Mouse (Mus musculus) neural tube, embryonic 12.5 days (tissue): ENCODE measurements around the gene Tsc2. TPM values are rescaled to one million over a fixed set of nuclear protein-coding genes. Genes with fewer than 3 reads are reported as not detected.
"Not testable (repeated sequence)": the region's sequence is repeated elsewhere in the genome, so short reads cannot be mapped to it uniquely, and the experiment has no call there.

Experiments
- ATAC-seq: fragments of 200-750 bp; cut with Nextera tagmentation; 2 replicates; pipeline ENCODE4 v1.8.0; 2017; ENCODE audit warnings: low read depth, mild to moderate bottlenecking, moderate TSS enrichment, moderate library complexity; ENCODE audit not compliant: low FRiP score
- H3K27ac ChIP-seq: fragments of 300-500 bp; sonication (generic); 2 replicates; pipeline ENCODE4 v1.5.1; 2016
- H3K27me3 ChIP-seq: fragments of 300-500 bp; sonication (generic); replicated peaks from 2 replicates; pipeline ENCODE4 v1.6.1; 2016; ENCODE audit warnings: mild to moderate bottlenecking
- H3K36me3 ChIP-seq: fragments of 300-500 bp; sonication (generic); 2 replicates; pipeline ENCODE4 v1.6.1; 2016; ENCODE audit warnings: mild to moderate bottlenecking
- H3K4me1 ChIP-seq: fragments of 300-500 bp; sonication (generic); 2 replicates; pipeline ENCODE4 v1.6.1; 2016
- H3K4me2 ChIP-seq: fragments of 300-500 bp; sonication (generic); replicated peaks from 2 replicates; pipeline ENCODE4 v1.6.1; 2016; ENCODE audit warnings: mild to moderate bottlenecking
- H3K4me3 ChIP-seq: fragments of 300-500 bp; sonication (generic); 2 replicates; pipeline ENCODE4 v1.5.1; 2016
- H3K9ac ChIP-seq: fragments of 300-500 bp; sonication (generic); 2 replicates; pipeline ENCODE4 v1.6.1; 2016; ENCODE audit warnings: mild to moderate bottlenecking
- H3K9me3 ChIP-seq: fragments of 300-500 bp; sonication (generic); 2 replicates; pipeline ENCODE4 v1.6.1; 2016; ENCODE audit warnings: mild to moderate bottlenecking
- WGBS: fragments of 180-500 bp; shearing (Covaris S2); methylation state at CpG from one replicate; pipeline ENCODE4 v1.1.7; 2016; 5-methylcytosine and 5-hydroxymethylcytosine counted together
- polyA plus RNA-seq: library from polyadenylated mRNA; unstranded; fragments of >200 nt; fragmentation: Nextera tagmentation; extraction: Ambion mirVana; gene quantifications from 2 replicates; pipeline ENCODE4 v1.2.1, GENCODE M21; 2016

Tsc2 gene
- polyA plus RNA-seq: 66.5 and 75.0 TPM in 2 replicates

- ATAC-seq: peak; percentile 91
- WGBS: 1% methylated on average over 51 of the region's 51 CpGs
- Histone ChIP-seq H3K27ac (no peak within 1 kb of the TSS), H3K4me3 (peak within 1 kb of the TSS; percentile 72), H3K4me2 (peak within 1 kb of the TSS; percentile 81), H3K36me3 (peaks cover 23% of the 10 kb centered on the region), H3K27me3 (no peaks in the 10 kb centered on the region), H3K9me3 (no peaks in the 10 kb centered on the region), H3K9ac (peak within 1 kb of the TSS; percentile 72), H3K4me1 (peaks cover 15% of the 10 kb centered on the region)
Observed at GRCm38 (mm10) chr17:24632167-24632812, at the start of gene Tsc2, which contains the start of gene Nthl1. TSS of gene Tsc2 (minus strand) at chr17:24632630. TSS of gene Nthl1 (plus strand) at chr17:24632680.

GRCm38 (mm10) chr17:24677500-24678080, 45.2 kb upstream of the Tsc2 start:
- Histone ChIP-seq H3K4me3 (no peak overlapping the region), H3K27me3 (no peaks in the 10 kb centered on the region), H3K9me3 (no peaks in the 10 kb centered on the region), H3K4me2 (no peak overlapping the region), H3K4me1 (no peaks in the 10 kb centered on the region), H3K36me3 (peaks cover 56% of the 10 kb centered on the region), H3K9ac (no peak overlapping the region), H3K27ac (no peak overlapping the region)
- ATAC-seq: no peak
- WGBS: 90% methylated on average over 24 of the region's 24 CpGs

- peaks cover 5% of the 10 kb centered on the region for H3K4me1 ChIP-seq
- H3K9me3 ChIP-seq: no peaks in the 10 kb centered on the region
- H3K27ac ChIP-seq: no peak overlapping the region
- 94% methylated on average over 5 of the region's 5 CpGs for WGBS
- no peaks in the 10 kb centered on the region for H3K27me3 ChIP-seq
- H3K4me2 ChIP-seq: no peak overlapping the region
- ATAC-seq: no peak
- peaks cover 52% of the 10 kb centered on the region for H3K36me3 ChIP-seq
- no peak overlapping the region for H3K4me3 ChIP-seq
- no peak overlapping the region for H3K9ac ChIP-seq
Observed at GRCm38 (mm10) chr17:24676877-24677276, 44.4 kb upstream of the Tsc2 start.

- H3K9me3 ChIP-seq: no peaks in the 10 kb centered on the region
- no peak overlapping the region for H3K4me3 ChIP-seq
- H3K4me2 ChIP-seq: no peak overlapping the region
- H3K4me1 ChIP-seq: peaks cover 11% of the 10 kb centered on the region
- H3K27ac ChIP-seq: no peak overlapping the region
- ATAC-seq: no peak
- H3K36me3 ChIP-seq: peaks cover 45% of the 10 kb centered on the region
- WGBS: 59% methylated on average over 2 of the region's 2 CpGs
- no peaks in the 10 kb centered on the region for H3K27me3 ChIP-seq
- no peak overlapping the region for H3K9ac ChIP-seq
Observed at GRCm38 (mm10) chr17:24676187-24676586, 43.8 kb upstream of the Tsc2 start.

GRCm38 (mm10) chr17:24674277-24674676, 41.8 kb upstream of the Tsc2 start:
- H3K4me3 ChIP-seq: no peak overlapping the region
- peaks cover 26% of the 10 kb centered on the region for H3K36me3 ChIP-seq
- no peak for ATAC-seq
- peaks cover 23% of the 10 kb centered on the region for H3K4me1 ChIP-seq
- H3K27ac ChIP-seq: no peak overlapping the region
- 90% methylated on average over 7 of the region's 7 CpGs for WGBS
- H3K9me3 ChIP-seq: no peaks in the 10 kb centered on the region
- H3K9ac ChIP-seq: 0 out of 2 replicates have a peak overlapping the region, but pooled peaks have one; percentile 13
- H3K4me2 ChIP-seq: no peak overlapping the region
- no peaks in the 10 kb centered on the region for H3K27me3 ChIP-seq

- ATAC-seq: no peak
- no peak overlapping the region for H3K4me3 ChIP-seq
- H3K36me3 ChIP-seq: peaks cover 5% of the 10 kb centered on the region
- no peak overlapping the region for H3K9ac ChIP-seq
- peaks cover 27% of the 10 kb centered on the region for H3K4me1 ChIP-seq
- WGBS: 33% methylated on average over 5 of the region's 5 CpGs
- no peaks in the 10 kb centered on the region for H3K9me3 ChIP-seq
- H3K27me3 ChIP-seq: no peaks in the 10 kb centered on the region
- H3K27ac ChIP-seq: no peak overlapping the region
- H3K4me2 ChIP-seq: peak overlapping the region; percentile 12
Observed at GRCm38 (mm10) chr17:24672141-24672540, 39.7 kb upstream of the Tsc2 start.

GRCm38 (mm10) chr17:24671346-24671745, 38.9 kb upstream of the Tsc2 start:
- no peak overlapping the region for H3K4me3 ChIP-seq

GRCm38 (mm10) chr17:24670246-24670844, 37.9 kb upstream of the Tsc2 start:
- WGBS: 15% methylated on average over 8 of the region's 8 CpGs
- Histone ChIP-seq H3K9ac (peak overlapping the region; percentile 97), H3K4me2 (peak overlapping the region; percentile 81), H3K27ac (peak overlapping the region; percentile 59; the same call in 1 of the 2 replicates), H3K36me3 (no peaks in the 10 kb centered on the region), H3K4me3 (peak overlapping the region; percentile 99), H3K9me3 (no peaks in the 10 kb centered on the region), H3K27me3 (no peaks in the 10 kb centered on the region), H3K4me1 (peaks cover 27% of the 10 kb centered on the region)
- 0 out of 2 replicates have a peak, but pooled peaks have one; percentile 5 for ATAC-seq

More at GRCm38 (mm10) chr17:24671346-24671745, 38.9 kb upstream of the Tsc2 start:
- no peak for ATAC-seq
- Histone ChIP-seq H3K27me3 (no peaks in the 10 kb centered on the region), H3K9ac (peak overlapping the region; percentile 97), H3K36me3 (no peaks in the 10 kb centered on the region), H3K4me1 (peaks cover 27% of the 10 kb centered on the region), H3K9me3 (no peaks in the 10 kb centered on the region), H3K4me2 (peak overlapping the region; percentile 81), H3K27ac (no peak overlapping the region)
- 77% methylated on average over 5 of the region's 5 CpGs for WGBS

- no peaks in the 10 kb centered on the region for H3K9me3 ChIP-seq
- peak; percentile 98 for ATAC-seq
- 1% methylated on average over 66 of the region's 80 CpGs for WGBS
- peaks cover 27% of the 10 kb centered on the region for H3K4me1 ChIP-seq
- H3K4me2 ChIP-seq: peak within 1 kb of the TSS; percentile 81
- H3K9ac ChIP-seq: peak within 1 kb of the TSS; percentile 97
- H3K36me3 ChIP-seq: no peaks in the 10 kb centered on the region
- peak within 1 kb of the TSS; percentile 99 for H3K4me3 ChIP-seq
- no peaks in the 10 kb centered on the region for H3K27me3 ChIP-seq
- peak within 1 kb of the TSS; percentile 59 for H3K27ac ChIP-seq
Observed at GRCm38 (mm10) chr17:24669545-24670245, 37.3 kb upstream of the Tsc2 start, which contains the start of gene Zfp598. TSS of gene Zfp598 (plus strand) at chr17:24669687.

GRCm38 (mm10) chr17:24669214-24669544, 36.7 kb upstream of the Tsc2 start:
- ATAC-seq: peak; percentile 41
- Histone ChIP-seq H3K27ac (0 out of 2 replicates have a peak overlapping the region, but pooled peaks have one; percentile 59), H3K4me3 (peak overlapping the region; percentile 99), H3K4me1 (peaks cover 27% of the 10 kb centered on the region), H3K9ac (peak overlapping the region; percentile 97; the same call in 1 of the 2 replicates), H3K4me2 (peak overlapping the region; percentile 81)
- H3K9me3 ChIP-seq, H3K27me3 ChIP-seq, H3K36me3 ChIP-seq: not testable (repeated sequence)
- WGBS: 13% methylated on average over 15 of the region's 15 CpGs

- Histone ChIP-seq H3K36me3 (no peaks in the 10 kb centered on the region), H3K4me3 (no peak overlapping the region), H3K4me1 (peaks cover 27% of the 10 kb centered on the region), H3K27ac (no peak overlapping the region), H3K9ac (no peak overlapping the region), H3K4me2 (no peak overlapping the region), H3K9me3 (no peaks in the 10 kb centered on the region), H3K27me3 (no peaks in the 10 kb centered on the region; the same call in 1 of the 2 replicates)
- WGBS: 35% methylated on average over 6 of the region's 6 CpGs
- ATAC-seq: no peak
Observed at GRCm38 (mm10) chr17:24667416-24667815, 35.0 kb upstream of the Tsc2 start.

- not testable (repeated sequence) for H3K9ac ChIP-seq, H3K9me3 ChIP-seq, H3K27me3 ChIP-seq, H3K4me2 ChIP-seq, ATAC-seq, H3K27ac ChIP-seq, H3K4me3 ChIP-seq, H3K36me3 ChIP-seq
- WGBS: 73% methylated on average over 7 of the region's 7 CpGs
- H3K4me1 ChIP-seq: peaks cover 23% of the 10 kb centered on the region
Observed at GRCm38 (mm10) chr17:24667011-24667410, 34.6 kb upstream of the Tsc2 start.
